Mouse (Mus musculus): ENCODE data around the gene Gse1. TPM values are rescaled to one million over a fixed set of nuclear protein-coding genes. Genes with fewer than 3 reads are reported as not detected.

The Gse1 gene
- polyA plus RNA-seq, 3 experiments from 2014 or later: 2.0 to 4.0 (median 3.2) TPM

DNA sequence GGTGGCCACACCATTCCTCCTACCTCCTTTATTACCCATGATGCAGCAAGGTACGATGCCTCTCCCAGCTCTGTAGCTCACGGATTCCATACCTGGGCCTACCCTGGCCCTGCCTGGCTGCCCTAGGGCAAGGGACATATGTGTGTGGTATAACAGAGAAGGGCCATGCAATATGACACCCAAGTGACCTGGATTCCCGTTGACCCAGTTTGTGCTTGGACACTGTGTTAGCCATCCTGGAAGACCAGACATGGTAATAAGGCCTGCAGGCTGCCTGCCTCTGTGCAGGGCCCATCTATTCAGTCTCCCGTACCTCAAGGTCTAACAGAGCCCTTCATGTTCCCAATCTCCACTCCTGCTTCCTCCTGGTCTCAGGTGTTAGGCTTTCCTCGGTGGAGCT, 200.2 kb downstream of the Gse1 start:
- no peak for ATAC-seq

DNA sequence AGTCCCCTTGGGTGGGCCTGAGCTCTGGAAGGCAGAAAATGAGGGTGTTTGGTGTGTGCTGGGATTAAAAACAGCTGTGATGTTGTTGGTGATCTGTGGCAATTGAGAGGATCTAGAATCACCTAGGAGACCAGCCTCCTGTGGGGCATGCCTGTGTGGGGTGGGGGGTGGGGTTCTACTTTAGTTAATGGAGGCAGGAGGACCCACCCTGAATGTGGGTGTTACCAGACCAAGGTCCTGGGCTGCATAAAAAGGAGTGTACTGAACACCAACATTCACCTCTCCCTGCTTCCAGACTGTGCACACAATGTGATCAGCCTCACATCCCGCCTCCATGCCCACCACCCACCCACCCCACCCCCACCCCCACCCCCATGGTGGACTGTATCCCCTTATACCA, 200.9 kb downstream of the Gse1 start:
- ATAC-seq: no peak

DNA sequence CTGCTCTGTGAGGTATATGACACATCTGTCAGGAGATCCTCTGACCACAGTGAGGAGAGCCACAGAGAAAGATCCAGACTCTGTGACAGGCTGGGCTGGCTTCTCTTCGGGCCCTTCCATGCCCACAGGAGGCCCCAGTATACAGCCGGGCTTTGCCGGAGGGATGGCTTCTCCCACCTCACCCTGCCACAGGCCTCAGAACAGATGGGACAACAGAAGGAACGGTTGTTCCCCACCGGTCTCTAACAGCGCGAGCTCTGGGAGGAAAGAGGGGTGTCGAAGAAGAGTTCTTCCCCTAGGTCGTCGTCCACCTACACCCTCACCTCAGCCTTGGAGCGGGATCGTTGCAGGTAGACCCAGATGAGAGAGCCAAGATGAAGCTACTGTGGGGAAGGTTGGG, 202.8 kb downstream of the Gse1 start:
- ATAC-seq: no peak

DNA sequence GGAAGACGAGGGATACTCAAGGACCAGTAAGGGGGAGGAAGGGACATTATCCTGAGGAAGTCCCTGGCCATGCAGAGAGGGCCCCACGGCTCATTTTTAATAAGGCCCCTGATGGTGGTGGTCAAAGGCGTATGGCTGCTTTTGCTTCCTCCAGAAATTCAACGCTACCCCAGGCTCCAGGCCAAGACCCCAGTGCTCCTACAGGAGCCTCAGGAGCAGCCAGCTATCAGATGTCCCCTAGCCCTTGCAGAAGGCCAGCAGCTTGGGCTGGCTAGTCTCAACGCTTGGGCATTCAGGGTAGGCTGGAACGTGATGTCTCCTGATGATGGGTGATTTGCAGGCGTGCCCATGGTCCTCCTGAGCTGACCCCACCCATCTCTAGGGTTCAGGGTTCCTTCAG, 204.2 kb downstream of the Gse1 start:
- no peak for ATAC-seq

DNA sequence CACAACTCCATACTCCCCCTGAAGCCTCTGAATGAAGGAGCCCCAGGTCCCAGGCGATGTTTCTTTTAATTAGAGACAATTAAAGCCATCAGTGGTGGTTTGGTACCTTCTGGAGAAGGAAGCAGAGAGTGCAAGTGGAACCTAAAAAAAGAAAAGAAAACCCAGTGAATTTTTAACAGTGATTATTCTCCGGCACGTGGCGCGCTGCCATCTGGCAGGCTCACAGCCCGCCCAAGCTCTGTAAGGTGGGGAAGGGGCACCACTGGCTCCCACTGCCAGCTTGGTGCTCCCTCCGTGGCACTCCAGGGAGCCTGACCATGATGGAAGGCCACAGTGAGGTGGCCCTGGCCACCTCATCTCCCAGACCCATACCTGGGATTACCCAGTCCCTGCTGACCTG, 204.9 kb downstream of the Gse1 start:
- ATAC-seq: no peak

DNA sequence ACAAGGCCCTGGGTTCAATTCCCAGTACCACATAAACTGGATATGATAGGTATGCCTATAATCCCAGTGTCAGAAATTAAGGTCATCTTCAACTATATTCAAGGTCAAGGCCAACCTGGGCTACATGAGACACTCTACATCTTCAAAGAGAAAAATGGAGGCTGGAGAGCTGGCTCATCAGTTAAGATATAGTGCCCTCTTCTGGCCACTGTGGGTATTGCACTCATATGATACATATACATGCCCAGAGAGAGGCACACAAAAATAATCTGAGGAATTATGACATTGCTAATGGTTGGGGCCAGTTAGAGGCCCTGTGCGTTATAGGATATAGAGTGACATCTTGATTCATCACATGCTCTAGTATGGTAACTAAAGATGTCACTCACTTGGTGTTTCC, 205.5 kb downstream of the Gse1 start:
- no peak for ATAC-seq

DNA sequence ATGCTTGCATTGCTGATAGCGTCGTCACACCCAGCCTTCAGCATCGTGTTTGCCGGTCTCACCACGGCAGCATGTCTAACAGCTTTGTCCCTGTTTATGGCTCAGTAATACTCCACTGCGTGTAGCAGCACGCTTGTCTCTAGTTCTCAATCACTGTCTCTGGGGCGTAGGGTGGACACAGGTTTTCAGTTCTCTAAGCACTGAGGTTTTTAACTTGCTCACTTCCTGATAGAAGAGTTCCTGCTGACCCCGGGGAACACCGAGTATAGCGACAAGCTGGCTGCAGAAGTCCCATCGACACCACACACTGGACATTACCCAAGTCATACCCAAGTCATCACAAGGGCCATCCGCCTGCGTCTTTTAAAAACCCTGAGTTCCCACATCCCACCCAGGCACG, 207.5 kb downstream of the Gse1 start:
- ATAC-seq: no peak

DNA sequence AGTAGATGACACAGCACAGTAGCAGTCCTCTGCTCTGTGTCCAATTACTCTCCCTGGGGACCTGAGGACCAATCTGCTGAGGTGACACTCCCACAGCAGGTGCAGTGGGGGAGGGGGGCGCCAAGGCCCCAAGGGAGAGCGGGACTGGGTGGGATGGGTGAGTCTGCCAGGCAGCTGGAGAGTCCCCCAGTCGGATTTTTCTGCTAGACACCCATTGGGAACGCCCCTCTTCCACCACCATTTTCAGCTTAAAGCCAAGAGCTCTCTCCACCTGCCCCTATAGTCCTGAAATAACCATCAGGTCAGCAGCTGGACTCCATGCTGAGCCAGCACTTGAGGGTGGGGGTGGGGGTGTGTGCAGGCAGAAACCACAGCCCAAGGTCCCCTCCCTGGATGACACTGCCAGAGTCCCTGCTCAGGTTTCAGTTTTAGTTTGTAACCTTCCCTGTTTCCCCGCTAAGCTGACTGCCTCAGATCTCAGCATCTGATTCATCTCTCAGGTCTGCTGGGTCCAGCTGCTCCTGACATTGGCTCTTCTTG, 208.3 kb downstream of the Gse1 start:
- ATAC-seq: no peak

DNA sequence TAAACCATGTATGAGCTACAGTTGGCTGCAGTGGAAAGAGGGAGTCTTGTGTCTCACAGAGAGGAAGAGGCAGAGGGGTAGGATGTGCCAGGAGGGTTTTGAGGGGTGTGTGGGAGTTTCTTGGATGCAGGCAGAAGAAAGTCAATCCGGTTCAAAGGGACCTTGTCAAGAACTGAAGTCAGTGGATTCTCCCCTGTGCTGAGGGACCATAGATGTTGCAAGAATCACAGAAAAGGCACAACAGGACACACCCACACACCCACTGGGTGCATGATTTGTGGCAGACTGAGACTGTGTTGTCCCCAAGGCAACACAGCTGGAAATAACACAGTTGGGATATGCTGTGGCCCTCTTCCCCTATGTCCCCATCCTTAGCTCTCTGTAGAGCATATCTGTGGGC, 209.0 kb downstream of the Gse1 start:
- no peak for ATAC-seq

DNA sequence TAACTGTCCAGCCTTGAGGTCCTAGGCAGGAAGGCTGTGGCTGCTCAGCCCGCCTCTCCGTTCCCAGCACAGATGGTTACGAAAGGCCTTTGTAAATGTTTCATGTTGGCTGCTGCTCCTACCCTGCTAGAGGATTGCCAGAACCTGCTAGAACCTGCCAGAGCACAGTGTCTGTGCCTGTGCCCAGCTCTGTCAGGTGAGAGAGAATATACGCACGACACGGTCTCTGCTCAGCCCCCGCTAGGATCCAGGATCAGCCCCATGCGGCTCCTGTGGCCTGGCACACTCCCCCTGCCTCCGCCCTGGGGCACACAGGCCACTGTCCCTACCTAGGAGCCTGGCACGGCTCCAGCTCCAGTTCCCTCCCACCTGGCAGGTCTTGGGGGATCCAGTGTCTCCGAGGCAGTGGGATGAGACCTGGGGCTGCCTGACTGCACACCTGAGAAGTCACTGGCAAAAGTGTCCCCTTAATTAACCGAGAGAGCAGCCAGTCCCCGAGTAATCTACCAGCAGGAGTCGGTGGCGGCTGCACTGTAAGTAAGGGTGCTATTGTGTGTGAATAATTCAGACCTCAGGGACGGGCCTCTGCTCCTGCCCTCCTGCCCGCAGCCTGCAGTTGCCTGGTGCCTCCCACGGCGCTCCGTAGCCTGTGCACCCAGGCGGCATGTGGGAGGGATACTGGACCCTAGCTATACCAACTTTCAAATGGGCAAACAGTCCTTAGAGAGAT, 209.6 kb downstream of the Gse1 start:
- no peak for ATAC-seq

DNA sequence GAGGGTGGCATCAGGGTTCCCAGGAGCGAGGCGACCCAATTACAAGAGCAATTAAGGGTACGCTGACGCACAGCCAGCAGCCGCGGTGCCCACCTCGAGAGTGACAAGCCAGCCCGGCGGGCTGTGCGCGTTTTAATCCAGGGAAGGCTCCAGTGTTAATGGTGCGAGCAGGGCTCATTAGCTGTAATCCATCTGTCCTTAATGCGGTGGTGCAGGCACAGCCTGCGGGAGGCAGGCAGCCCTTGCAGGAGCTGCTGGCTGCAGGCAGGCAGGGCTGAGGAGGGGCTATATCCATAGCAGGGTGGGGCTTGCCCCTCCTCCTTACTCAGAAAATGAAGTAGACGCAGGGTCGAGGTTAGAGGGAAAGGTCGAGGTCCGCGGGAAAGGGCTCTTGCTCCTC, 211.1 kb downstream of the Gse1 start:
- no peak for ATAC-seq

DNA sequence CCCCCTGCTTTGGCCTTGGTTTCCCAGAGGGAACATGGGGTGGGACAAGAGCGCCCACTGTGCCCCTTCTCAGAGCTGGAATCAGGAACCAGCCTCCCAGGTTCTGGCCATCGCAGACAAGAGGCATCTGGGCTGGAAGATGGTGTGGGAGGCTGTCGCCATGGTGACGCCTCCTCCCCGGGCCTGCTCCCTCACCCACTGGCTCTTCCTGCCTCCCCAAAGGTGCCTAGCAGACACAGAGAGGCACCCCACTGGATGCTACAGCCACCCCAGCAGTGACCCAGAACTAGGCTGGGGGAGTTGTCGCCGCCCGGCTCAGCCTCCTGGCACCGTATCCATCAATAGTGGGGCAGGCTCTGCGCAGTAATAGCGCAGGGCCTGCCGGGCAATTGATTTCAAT, 212.5 kb downstream of the Gse1 start:
- no peak for ATAC-seq

DNA sequence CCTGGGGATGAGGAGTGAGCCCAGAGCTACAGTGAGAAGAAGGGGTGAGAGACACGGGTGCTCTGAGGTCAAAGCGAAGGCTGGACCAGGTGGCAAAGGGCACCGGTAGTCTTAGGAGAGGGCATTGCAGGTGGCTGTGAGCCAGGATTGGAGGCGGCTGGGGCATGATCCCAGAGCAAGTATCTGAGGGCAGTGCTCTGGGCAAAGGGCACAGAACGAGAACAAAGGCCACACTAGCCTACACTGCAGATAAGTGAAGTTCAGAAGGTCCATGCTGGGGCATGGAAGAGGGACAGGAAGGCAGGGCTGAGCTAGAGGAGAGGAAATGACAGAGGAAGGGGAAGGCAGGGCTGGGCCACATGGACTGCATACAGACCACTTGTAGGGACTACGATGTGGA, 213.4 kb downstream of the Gse1 start:
- ATAC-seq: no peak

DNA sequence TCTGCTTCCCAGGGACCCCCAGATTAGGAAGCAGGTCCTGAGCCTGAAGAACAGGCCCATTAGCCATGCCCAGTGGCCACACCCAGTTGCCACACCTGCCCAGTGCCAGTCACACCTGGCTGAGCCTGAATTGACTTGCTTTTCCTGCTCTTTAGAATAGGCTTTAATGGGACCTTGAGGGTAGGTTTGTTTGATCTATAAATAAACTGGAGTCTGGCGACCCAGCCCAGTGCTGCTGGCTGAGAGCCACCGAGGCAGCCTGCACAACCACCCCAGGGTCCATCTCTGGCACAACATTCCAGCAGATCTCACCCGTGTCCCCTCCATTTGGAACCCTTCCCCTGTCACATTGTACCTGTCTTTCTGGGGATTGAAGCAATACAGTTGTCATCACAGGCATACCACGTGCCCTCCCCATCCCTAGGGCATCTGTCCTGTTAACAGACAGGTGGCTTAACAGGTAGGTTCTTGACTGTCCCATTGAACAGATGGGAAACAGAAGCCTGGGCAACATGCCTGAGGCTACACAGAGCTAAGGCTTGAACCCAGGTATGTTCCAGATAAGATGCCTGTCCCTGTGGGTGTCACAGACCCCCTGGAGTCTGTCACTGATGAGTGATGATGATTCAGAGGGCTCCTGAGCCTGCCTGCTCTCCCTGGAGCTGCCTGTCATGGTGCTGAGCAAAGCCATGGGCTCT, 214.2 kb downstream of the Gse1 start:
- ATAC-seq: no peak

DNA sequence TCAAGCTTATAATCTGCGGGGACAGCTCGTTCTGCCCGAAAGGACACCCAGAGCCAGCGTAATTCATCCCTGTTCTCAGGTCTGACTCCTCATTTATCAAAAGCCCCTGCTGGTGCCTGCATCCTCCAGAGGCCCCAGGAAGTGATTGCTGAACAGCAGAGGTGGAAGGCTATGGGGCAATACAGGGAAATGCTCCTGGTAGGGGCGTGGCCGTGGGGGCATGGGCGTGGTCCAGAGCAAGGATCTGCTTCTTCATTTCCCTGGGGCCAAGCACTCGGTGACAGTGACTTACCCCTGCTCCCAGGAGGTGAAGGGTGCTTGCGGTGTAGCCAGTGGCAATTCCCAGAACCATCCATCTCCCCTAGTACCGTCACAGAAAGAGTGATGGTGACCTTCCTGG, 217.0 kb downstream of the Gse1 start:
- no peak for ATAC-seq

DNA sequence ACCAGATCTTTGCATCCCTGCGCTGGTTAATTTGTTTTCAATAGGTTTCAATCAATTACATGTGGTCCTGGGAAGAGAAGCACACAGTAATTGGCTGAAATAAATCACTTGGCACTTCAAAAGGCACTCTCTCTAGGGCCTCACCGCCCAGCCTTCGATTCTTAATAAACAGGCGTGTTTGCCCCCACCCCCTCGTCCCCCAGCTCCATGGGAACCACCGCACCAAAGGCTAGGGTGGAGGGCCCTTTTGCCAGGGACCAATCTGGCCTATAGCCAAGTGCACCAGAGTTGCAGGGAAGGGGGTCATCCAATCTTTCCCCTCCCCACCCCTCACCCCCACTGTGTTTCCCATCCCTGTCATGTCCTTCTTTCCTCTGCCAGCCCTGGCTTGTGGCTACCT, 219.9 kb downstream of the Gse1 start:
- ATAC-seq: no peak

DNA sequence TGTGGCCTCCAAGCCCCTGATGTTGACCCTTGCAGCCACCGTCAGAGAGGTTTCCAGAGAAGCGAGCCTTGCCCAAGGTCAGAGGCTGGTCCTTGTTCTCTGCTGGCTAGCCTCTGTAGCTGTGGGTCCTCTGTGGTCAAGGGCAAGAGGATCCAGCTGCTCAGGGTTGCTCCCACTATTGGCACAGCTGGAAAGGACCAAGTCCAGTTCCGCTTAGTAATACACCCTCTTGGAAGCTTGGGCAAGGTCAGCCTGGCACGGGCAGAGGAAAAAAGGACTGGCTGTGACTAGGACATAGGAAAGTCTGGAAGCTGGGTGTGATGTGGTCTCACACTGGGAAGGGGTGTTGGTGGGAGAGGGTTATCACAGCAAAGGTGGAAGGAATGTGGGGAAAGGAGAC, 220.9 kb downstream of the Gse1 start:
- ATAC-seq: no peak

DNA sequence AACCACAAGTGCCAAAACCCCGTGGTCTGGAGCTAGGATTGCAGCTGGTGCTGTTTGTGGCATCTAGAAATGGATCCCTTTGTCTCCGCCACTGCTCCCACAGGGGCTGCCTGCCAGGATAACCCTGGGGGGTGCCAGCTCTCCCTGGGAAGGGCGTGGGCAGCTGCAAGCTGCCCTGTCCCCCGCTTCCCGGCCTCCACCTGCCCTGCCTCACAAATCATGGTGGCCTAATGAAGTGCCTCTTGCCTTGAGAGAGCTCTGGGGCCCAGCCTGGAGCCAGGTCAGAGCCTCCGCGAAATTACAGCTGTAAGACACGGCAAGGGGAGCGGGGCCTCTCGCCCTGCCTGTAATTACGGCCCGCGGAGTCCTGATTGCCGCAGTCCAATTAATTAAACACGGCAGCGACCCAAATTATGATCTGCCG, 221.4 kb downstream of the Gse1 start:
- ATAC-seq: no peak

DNA sequence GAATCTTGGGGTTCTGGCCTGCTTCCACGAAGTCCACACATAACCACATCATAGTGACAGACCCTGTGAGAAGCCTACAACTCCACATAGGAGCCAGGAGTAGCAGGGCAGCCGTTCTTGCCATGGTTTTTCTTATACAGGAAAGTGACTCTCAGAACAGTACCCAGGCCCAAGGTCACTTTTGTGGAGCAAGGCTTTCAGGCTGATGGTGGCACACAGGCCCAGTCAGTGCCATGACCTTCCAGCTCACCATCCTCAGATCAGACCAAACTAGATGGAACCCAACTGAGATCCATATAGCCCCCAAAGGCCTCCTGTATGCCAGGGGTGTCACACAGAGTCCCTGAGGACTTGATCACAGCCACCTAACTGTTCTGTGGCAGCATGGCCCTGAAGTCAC, 223.9 kb downstream of the Gse1 start:
- ATAC-seq: no peak

DNA sequence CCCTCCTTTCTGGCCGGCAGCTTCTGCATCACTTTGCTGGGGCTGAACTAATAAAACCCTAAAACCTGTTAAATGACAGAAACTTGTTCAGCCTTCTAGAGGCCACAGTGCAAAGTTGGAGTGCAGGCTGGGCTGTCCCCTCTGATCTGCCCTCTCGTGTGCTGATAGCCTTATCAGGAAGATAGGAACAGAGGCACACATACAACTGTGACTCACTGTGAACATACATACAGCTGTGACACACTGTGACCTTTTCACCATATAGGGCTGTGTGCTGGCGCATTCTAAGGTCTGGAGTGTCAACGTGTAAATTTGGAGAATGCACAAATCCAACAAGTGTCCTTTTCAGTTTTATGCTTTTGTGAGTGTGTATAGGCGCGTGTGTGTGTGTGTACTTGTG, 226.1 kb downstream of the Gse1 start:
- no peak for ATAC-seq

DNA sequence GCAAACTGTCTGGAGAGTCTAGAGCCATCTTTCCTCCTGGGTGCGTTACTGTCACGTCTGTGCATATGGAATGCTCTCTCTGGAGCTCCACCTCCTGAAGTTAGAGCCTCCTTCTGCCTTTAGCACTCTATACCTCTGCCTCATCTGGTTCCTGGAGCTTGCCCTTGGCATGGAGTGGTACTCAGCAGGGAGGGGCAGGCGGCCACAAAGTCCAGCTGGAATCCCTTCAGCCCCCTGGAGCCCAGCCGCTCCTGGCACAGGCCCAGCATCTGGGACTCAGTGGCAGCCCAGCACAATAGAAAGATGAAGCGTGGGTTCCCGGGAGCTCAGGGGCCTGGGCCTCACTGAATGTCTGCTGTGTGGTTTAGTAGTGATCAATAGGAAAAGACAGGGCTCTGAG, 232.1 kb downstream of the Gse1 start:
- no peak for ATAC-seq

DNA sequence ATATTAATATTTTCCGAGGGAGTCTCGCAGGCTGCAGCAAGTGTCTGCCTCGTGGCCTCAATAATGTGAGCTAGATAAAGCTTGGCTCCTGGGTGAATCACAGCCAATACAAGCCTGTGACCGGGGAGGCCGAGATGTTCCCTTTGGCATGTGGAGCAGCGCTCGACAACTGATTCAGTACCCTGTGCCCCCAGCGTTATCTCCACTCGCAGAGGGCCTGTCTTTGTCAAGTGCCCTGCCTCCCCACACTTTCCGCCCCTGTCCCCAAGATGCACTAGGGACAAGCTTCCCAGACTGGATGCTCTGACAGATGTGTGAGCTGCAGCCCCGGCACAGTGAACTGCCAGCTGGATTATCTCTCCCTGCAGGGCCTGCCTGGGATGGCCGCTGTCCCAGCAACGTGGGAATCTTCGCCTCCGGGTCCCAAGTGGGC, 233.9 kb downstream of the Gse1 start:
- ATAC-seq: no peak

DNA sequence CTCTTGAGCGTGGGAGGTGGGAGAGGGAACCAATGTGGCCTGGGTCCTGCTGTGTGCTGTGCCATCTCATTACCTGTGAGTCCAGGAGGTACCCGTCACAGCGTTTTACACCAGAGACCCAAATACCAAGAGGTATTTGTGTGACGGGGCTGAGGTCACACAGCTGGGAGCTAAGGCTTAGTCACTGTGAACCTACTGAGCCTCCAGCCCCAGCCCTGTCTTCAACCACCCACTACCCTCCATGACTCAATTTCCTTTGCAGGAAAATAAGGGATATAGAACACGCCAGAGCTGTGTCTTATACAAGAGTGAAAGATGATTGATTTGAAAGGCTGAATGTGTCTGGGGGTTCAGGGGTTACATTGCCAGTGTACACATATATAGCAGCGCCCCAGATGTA, 234.4 kb downstream of the Gse1 start:
- no peak for ATAC-seq

DNA sequence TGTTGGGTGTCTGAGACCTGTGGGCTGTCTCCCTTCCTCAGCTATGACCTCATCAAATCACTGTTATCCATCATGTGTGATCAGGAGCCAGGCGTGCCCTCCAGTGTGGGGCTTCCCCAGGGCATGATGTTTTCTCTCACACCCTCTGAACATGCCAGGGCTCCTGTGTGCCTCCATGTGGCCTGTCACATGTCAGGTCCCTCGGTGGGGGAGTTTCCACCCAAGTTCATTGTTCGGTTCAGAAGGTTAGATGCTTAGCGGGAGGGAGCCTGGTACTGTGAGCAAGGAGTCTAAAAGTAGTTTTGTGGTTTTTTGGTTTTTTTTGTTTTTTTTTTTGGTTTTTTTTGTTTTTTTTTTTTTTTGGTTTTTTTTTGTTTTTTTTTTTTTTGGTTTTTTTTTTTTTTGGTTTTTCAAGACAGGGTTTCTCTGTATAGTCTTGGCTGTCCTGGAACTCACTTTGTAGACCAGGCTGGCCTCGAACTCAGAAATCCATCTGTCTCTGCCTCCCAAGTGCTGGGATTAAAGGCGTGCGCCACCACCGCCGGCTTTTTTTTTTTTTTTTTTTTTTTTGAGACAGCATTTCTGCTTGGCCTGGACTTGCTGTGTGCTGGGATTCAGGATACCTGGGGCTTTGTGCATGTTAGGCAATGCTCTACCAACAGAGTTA, 235.8 kb downstream of the Gse1 start:
- ATAC-seq: no peak
